Mouse (Mus musculus) ovary, postnatal 10 days (tissue): ENCODE results near the gene Bcl9l.

Experiments
- DNase-seq: peaks from one replicate; pipeline ENCODE4 v3.0.0; 2022; ENCODE audit warnings: low spot score

The Bcl9l gene

GRCm38 (mm10) chr9:44497624-44498377 lies 15.2 kb downstream of the Bcl9l start:
- DNase-seq, result no peak

DNA sequence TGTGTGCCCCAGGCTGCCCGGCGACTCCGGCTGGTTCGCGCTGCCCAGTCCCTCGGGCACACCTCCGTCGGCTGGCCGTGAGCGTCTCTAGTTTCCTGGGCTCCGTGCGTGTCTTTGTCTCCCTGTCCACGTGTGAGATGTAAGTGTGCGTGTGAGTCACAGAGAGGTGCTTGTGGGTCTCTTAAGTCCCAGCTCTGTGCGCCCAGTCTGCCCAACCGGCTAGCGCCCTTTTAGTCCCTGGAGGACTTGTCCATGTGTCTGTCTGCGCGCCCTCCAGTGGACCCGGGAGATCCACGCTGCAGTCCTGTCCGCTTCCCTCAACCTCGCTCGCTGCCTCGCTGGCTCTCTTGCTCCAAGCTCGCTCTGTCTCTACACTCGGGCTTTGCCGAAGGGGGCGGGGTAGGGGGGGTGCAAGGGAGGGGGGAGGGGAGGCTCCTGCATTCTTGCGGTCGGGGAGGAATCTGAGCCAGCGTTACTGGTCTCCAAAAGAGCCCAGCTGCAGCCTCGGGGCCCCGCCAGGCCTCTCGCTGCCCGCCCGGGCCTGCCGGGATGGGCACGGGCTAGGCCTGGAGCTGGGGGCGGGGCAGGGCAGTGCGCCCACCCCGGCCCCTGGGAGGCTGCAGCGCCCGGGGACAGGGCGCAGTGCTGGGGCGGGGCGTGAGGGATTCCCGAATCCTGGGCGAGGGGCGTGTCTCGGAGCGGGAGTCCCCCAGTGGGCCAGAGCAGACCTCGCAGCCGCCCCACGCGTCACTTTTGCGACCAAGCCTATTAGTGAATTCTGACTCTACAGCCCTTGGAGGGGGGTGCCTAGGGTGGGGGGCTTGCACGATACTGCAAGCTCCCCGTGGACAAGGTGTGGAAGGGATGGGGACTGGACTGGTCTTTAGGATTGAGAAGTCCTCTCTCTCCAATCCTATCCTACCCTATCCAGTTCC lies 16.1 kb downstream of the Bcl9l start:
- no peak for DNase-seq

DNA sequence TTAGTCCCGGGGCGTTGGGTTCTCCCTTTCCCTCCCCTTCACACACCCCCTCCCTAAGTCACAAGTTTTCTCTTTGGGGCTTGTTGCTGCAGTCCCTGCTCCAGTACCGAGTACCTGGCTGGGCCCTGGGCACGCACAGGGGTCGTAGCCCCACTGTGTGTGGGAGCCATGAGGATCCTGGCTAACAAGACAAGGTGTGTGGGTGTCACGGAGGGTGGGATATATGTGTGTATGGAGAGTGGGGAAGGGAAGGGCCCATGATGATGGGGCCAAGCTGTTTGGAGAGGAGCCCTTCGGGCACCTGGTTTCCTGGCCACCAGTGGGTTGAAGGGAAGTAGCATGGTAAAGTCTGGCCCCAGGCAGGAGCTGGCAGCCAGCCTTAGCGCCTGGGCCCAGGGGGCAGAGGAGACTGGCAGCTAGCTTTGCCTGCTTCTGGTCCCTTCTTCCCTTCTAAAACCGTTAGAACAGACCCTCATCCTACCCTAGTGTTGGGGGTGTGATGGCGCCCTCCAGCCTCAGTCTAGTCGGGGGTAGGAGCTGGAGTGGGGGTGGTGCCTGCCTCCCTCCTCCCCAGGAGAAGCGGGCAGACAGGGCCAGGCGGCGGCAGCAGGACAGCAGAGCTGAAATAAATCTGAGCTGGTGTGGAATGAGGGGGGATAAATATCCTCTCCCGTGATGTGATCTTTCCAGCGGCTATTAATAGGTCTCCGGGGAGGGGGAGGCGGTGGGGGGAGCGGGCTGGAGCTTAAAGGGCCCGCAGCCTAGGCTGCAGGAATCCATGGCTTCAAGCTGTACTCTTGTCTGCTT lies 16.9 kb downstream of the Bcl9l start:
- DNase-seq, result no peak

DNA sequence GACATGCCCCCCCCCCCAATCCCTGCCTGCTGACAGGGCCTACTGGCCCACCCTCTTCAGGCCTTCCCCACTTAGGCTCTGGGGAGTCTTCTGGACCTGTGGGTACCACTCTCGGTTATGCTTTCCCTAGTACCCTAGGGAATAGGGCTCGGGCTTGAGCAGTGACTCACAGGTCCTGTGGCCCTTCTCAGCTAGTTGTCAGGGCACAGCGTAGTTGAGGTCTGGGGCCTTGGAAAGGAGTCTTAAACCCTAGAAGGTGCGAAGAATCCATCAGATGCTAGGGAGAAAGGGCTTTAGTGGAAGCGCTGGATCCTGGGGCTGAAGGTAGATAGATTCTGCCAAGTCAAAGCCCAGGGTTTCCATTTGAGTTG lies 17.5 kb downstream of the Bcl9l start:
- no peak for DNase-seq

- DNase-seq, result no peak
Measured at GRCm38 (mm10) chr9:44500638-44501175, 18.1 kb downstream of the Bcl9l start.

DNA sequence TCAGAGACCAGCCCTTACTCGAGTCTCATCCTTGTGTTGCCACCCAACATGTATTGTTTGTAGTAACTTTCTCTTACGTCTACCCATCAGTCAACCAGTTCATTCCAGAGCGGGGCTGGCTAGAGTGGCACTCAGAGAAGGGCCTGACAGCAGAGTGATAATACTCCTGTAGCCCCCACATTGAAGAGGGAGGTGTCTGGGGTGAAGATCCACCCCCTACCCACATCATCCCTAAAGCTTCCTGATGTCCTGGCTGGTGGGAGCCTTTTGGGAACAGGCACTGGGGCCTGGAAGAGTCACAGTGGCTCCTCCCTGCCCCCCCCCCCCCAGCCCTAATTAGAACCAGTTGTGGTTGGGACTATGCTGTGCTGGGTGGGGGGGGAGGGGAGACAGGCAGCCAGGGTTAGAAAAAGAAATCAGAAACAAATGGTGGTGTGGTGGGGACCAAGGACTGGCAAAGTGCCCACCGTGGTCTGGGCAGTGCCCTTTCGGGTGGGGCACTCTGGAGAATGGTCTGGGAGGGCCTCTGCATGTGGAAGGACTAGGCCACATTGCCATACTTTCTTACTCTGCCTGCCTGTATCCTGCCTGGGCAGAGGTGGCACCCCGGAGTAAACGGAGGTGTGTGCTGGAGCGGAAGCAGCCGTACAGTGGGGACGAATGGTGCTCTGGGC lies 18.7 kb downstream of the Bcl9l start:
- no peak for DNase-seq

GRCm38 (mm10) chr9:44502006-44502405 lies 19.4 kb downstream of the Bcl9l start:
- peak; percentile 69 for DNase-seq

- no peak for DNase-seq
Measured at GRCm38 (mm10) chr9:44504893-44505823, 22.5 kb downstream of the Bcl9l start.

GRCm38 (mm10) chr9:44505824-44506467 lies 23.3 kb downstream of the Bcl9l start:
- DNase-seq, result no peak

GRCm38 (mm10) chr9:44506566-44506965 lies 23.9 kb downstream of the Bcl9l start:
- no peak for DNase-seq

GRCm38 (mm10) chr9:44507345-44507744 lies 24.7 kb downstream of the Bcl9l start:
- DNase-seq, result no peak

DNA sequence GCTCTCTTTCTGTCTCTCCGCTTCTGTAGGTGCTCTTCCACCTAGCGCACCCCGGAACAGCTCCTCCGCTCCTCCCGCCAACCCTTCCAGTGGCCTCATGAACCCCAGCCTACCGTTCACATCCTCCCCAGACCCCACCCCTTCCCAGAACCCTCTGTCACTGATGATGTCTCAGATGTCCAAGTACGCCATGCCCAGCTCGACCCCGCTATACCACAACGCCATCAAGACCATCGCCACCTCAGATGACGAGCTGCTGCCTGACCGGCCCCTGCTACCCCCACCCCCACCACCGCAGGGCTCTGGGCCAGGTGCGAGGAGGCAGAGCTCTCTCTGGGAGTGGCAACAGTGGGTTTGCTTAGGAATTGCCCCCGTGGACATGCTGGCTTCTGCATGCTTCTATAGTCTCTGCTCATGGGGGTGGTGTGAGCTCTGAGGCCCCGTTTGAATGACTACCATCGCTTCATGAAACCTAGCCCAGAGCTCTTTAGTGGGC lies 25.5 kb downstream of the Bcl9l start:
- no peak for DNase-seq

- DNase-seq, result no peak
Measured at GRCm38 (mm10) chr9:44508721-44509486, 26.3 kb downstream of the Bcl9l start.

DNA sequence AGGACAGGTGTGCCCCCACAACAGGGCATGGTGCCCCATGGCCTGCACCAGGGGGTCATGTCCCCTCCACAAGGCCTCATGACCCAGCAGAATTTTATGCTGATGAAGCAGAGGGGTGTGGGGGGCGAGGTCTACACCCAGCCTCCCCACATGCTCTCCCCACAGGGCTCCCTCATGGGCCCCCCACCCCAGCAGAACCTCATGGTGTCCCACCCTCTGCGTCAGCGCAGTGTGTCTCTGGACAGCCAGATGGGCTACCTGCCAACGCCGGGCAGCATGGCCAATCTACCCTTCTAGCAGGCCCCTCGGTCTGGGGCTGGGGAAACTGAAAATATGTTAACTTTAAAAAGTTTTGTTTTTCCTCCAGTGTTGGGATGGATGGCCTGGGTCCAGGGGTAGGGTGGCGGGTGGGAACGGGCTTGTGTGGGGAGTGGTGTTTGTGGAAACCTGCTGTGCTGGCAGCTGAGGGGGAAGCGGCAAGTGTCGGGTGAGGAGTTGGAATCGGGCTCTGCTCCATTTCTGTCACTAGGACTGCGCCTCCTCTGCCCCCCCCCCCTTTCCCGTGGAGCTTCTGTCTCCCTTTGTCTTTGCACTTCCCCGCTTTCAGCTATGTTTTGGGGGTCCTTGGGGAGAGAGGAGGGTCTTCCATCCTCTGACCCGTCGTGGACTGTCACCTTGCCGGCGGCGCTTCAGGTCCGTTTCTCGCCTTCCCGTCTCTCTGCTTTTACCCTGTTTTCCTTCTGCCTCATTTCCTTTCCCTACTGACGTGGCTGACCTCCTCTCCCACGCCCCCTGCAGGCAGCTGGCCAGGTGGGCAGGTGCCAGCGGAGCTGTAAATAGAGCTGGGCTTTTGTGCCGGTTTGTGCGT lies 27.1 kb downstream of the Bcl9l start:
- DNase-seq, result peak; percentile 88

- DNase-seq, result no peak
Measured at GRCm38 (mm10) chr9:44510355-44510871, 27.8 kb downstream of the Bcl9l start.

DNA sequence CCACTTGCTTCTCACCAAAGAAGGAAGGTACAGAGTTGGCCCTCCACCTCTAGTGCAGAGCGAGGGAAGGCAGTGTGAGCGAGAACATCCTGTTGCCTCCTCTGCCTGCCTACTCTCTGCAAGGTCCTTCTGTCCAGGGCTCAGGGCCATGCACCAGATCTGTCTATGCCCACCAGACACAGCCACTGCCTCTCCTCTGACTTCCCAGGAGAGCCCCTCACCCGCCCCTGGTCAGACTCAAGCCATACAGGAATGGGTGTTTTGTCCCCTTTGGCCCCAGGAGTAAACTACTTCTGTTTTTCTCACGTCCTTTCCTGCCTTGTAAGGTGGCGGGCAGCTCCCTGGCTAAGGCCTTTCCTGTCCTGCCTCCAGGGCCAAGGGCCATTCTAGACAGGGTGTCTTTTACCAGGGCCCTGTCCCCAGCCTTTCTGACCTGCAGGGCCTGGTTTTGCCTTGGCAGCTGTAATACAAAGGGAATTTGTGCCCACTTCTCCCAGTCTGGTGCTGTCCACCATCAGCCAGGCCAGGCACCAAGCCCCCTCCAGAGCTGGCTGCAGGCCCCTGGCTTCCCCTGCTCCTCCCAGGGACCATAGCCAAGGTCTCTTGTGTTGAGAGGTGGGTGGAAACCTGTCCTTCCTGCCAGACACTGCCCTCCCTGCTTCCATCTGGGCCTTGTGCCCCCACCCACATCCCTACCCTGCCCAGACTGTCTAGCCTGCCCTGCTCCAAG lies 28.4 kb downstream of the Bcl9l start:
- no peak for DNase-seq
